Mouse (Mus musculus): Measurements from ENCODE around the gene Pck2. TPM values are rescaled to one million over a fixed set of nuclear protein-coding genes. Genes with fewer than 3 reads are reported as not detected.

Gene Pck2
- 43.4 and 44.0 TPM in 2 replicates for polyA plus RNA-seq (2014; fragmentation: Nextera tagmentation; extraction: Ambion mirVana)

DNA sequence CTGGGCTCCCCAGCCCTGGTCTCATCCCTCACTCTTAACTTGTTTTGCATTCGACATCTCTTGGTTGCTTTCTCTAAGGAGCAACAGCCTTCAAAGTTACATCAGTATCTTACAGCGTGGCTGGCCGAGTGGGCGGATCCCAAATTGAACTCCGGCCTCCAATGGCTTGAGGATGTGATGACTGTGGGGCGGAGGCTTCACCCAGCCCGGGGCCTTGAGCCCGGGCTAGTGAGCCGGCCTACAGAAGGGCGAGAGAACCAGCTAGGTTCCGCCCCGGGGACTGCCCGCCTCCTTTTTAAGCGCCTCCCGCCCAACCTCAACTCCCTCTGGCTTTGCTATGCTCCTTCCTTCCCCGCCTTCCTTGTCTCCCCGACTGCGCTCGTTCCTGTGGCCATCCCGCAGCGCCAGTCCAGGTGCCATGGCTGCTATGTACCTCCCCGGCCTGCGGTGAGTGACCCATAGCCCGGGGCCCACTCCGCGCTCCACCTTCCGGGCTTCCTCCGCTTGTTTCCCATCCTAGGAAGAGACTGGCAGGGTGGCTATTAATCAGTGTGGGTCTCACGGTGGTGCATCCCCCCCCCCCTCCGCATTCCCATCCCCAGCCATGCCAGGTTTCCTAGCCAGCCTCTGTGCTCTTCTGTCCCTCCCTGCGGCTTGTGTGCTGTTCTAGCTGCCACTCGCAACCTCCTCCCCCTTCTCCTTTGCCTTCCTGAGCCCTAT is at the start of gene Pck2:
Pck2 (plus strand) TSS at position 200 of the 720 bp plus-strand sequence.
- peak within 1 kb of the TSS; percentile 31 for H3K9ac ChIP-seq (replicated peaks; ENCODE audit: low read depth, low read length)
- ATAC-seq (ENCODE audit: insufficient number of reproducible peaks, insufficient read depth, low FRiP score, low read depth) = peak; percentile 94
- H3K27ac ChIP-seq (ENCODE audit: low read length) = peak within 1 kb of the TSS; percentile 75
- H3K27me3 ChIP-seq (ENCODE audit: control insufficient read depth, insufficient read depth, low read length) = no peaks in the 10 kb centered on the region
- WGBS = 2% methylated on average over 32 of the region's 32 CpGs
- no peaks in the 10 kb centered on the region for H3K9me3 ChIP-seq (ENCODE audit: control insufficient read depth, low read depth, low read length)
- peak within 1 kb of the TSS; percentile 47 for H3K4me3 ChIP-seq (ENCODE audit: low read depth, low read length)
- H3K4me1 ChIP-seq (ENCODE audit: control insufficient read depth, insufficient read depth, low read length) = peaks cover 9% of the 10 kb centered on the region
- peaks cover 21% of the 10 kb centered on the region for H3K36me3 ChIP-seq (ENCODE audit: control insufficient read depth, insufficient read depth, low read length)
- peak within 1 kb of the TSS; percentile 78 for H3K4me2 ChIP-seq (replicated peaks; ENCODE audit: low read depth, low read length)

DNA sequence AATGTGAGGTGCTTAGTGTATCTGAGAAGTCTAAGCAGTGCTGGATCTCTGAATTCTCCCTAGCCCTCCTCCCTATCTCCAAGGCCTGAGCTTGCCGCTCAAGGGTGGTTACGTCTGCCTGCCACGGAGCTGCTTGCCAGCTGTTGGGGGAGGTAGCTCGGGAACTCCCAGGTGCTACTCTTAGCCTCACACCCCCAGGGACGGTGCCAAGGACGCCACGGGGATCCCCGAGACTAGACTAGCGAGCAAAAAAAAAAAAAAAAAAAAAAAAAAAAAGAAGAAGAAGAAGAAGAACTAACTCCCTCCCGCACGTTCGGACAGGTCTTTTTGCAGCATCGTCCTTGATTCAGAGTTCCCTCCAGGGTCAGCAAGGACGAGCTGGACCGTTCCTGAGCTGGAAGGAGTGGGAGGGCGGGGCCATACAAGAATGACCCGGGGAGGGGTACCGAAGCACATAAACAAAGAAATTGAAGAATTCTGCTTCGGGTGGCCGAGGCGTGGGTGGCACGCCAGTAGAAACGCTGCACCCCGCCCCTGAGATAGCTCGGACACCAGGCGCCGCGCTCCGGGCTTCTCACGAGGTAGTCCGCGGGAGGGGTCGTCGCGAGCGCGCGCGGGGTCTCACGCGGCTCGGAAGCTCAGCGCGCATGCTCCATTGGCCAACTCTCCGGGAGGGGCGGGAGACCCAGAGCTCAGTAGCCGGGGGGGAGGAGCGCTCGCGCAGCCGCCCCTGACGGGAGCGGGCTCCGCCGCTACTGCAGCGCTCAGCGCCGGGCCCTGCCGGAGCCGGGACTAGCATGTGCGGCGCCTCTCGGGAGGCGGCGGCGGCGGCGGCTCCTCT is 49.5 kb upstream of the Pck2 start, which contains the start of gene Carmil3:
Carmil3 (plus strand) TSS at position 291 of the 841 bp plus-strand sequence.
- H3K27me3 ChIP-seq (ENCODE audit: control insufficient read depth, insufficient read depth, low read length) = no peaks in the 10 kb centered on the region
- H3K4me2 ChIP-seq (replicated peaks; ENCODE audit: low read depth, low read length) = peak within 1 kb of the TSS; percentile 98
- H3K9me3 ChIP-seq (ENCODE audit: control insufficient read depth, low read depth, low read length) = no peaks in the 10 kb centered on the region
- peak within 1 kb of the TSS; percentile 57 for H3K9ac ChIP-seq (replicated peaks; ENCODE audit: low read depth, low read length)
- peak; percentile 74 for ATAC-seq (ENCODE audit: insufficient number of reproducible peaks, insufficient read depth, low FRiP score, low read depth)
- H3K4me1 ChIP-seq (ENCODE audit: control insufficient read depth, insufficient read depth, low read length) = peaks cover 5% of the 10 kb centered on the region; the same call in 1 of the 2 replicates
- H3K4me3 ChIP-seq (ENCODE audit: low read depth, low read length) = peak within 1 kb of the TSS; percentile 62
- under 1% methylated on average over 53 of the region's 68 CpGs for WGBS
- H3K27ac ChIP-seq (ENCODE audit: low read length) = peak within 1 kb of the TSS; percentile 59
- peaks cover 10% of the 10 kb centered on the region; the same call in 1 of the 2 replicates for H3K36me3 ChIP-seq (ENCODE audit: control insufficient read depth, insufficient read depth, low read length)

DNA sequence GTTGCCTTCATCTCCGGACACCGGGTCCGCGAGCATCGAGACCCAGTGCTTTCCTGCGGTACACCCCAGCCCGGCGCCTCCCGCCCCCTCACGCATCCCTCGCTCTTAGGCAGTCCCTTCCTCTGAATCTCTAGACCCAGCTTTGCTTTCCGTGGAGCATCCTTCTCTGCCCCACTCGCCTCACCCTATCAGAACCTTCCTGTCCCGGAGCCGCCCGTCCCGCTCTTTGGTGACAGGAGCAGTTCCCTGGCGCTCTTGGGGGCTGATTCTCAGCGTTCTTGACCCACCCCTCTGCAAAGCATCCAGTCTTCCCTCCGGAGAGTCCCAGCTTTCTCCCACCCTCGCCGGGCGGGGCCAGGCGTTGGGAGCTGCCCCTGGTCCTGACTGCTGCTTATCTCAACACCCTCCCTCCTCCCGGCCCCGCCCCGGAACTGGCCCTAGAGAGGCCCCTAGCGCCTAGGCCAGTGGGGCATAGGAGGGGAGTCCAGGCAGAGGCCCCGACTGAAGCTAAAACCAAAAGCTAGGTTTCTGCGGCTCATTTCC is 48.7 kb upstream of the Pck2 start:
- H3K27ac ChIP-seq (ENCODE audit: low read length) = peak overlapping the region; percentile 59
- H3K27me3 ChIP-seq (ENCODE audit: control insufficient read depth, insufficient read depth, low read length) = no peaks in the 10 kb centered on the region
- no peaks in the 10 kb centered on the region for H3K9me3 ChIP-seq (ENCODE audit: control insufficient read depth, low read depth, low read length)
- ATAC-seq (ENCODE audit: insufficient number of reproducible peaks, insufficient read depth, low FRiP score, low read depth) = peak; percentile 81
- H3K4me2 ChIP-seq (replicated peaks; ENCODE audit: low read depth, low read length) = peak overlapping the region; percentile 98
- WGBS = 2% methylated on average over 30 of the region's 30 CpGs
- peak overlapping the region; percentile 57 for H3K9ac ChIP-seq (replicated peaks; ENCODE audit: low read depth, low read length)
- 0 out of 2 replicates have a peak, but pooled peaks cover 4% of the 10 kb centered on the region for H3K36me3 ChIP-seq (ENCODE audit: control insufficient read depth, insufficient read depth, low read length)
- H3K4me3 ChIP-seq (ENCODE audit: low read depth, low read length) = peak overlapping the region; percentile 62
- H3K4me1 ChIP-seq (ENCODE audit: control insufficient read depth, insufficient read depth, low read length) = peaks cover 5% of the 10 kb centered on the region; the same call in 1 of the 2 replicates

DNA sequence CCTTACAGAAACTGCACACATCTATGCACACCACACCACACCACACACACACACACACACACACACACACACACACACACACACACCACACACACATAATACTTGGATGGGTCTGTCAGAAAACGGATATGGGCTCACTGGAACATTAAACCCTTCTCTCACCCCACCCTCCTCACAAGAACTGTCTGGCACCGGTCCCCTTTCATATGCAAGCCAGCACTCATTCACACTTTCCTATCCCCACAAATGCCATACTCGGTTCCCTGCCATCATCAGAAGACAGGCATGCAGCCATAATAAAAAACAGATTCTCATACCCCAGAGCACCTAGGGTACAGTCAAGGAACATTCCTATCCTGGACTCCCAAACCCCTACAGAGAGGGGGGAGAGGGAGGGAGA is 48.0 kb upstream of the Pck2 start:
- Histone ChIP-seq H3K36me3 (ENCODE audit: control insufficient read depth, insufficient read depth, low read length) (0 out of 2 replicates have a peak, but pooled peaks cover 4% of the 10 kb centered on the region), H3K4me1 (ENCODE audit: control insufficient read depth, insufficient read depth, low read length) (peaks cover 5% of the 10 kb centered on the region; the same call in 1 of the 2 replicates), H3K9ac (replicated peaks; ENCODE audit: low read depth, low read length) (no peak overlapping the region), H3K4me2 (replicated peaks; ENCODE audit: low read depth, low read length) (peak overlapping the region; percentile 98; the same call in 1 of the 2 replicates), H3K4me3 (ENCODE audit: low read depth, low read length) (no peak overlapping the region), H3K9me3 (ENCODE audit: control insufficient read depth, low read depth, low read length) (no peaks in the 10 kb centered on the region), H3K27me3 (ENCODE audit: control insufficient read depth, insufficient read depth, low read length) (no peaks in the 10 kb centered on the region), H3K27ac (ENCODE audit: low read length) (no peak overlapping the region)
- ATAC-seq (ENCODE audit: insufficient number of reproducible peaks, insufficient read depth, low FRiP score, low read depth) = no peak
- WGBS = 41% methylated on average over 3 of the region's 3 CpGs

DNA sequence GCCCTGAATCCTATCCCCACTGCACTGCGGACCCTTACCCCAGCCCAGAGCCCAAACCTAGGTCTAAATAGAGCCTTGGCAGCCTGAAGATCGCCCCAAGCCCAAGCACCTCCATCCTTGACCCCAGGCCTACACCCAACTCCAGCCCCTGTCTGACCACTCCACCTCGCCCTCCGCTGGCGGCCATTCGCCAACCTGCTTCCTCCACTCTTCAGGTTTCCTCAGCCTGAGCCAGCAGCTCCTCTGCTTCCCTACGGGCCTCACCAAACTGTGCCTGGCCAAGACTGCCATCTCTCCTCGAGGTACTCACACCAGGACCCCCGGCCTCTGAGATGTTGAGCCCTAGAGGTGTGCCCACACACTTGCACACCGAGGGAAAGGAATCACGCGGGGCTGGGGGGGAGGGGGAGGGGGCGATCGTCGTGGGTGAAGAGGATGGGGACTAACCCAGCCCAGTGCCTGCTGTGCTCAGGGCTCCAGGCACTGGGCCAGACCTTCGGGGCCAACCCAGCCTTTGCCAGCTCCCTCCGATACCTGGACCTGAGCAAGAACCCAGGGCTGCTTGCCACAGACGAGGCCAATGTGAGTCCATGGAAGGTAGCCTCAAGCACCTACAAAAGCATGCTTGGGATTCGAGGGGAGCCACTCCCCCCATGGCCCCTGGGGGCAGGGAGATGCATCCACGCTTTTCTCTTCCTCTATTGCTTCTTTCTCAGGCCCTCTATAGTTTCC is 44.4 kb upstream of the Pck2 start:
- H3K36me3 ChIP-seq (ENCODE audit: control insufficient read depth, insufficient read depth, low read length) = no peaks in the 10 kb centered on the region
- peaks cover 5% of the 10 kb centered on the region; the same call in 1 of the 2 replicates for H3K4me1 ChIP-seq (ENCODE audit: control insufficient read depth, insufficient read depth, low read length)
- H3K27me3 ChIP-seq (ENCODE audit: control insufficient read depth, insufficient read depth, low read length) = no peaks in the 10 kb centered on the region
- no peak overlapping the region for H3K27ac ChIP-seq (ENCODE audit: low read length)
- WGBS = 72% methylated on average over 20 of the region's 20 CpGs
- no peak overlapping the region for H3K9ac ChIP-seq (replicated peaks; ENCODE audit: low read depth, low read length)
- H3K9me3 ChIP-seq (ENCODE audit: control insufficient read depth, low read depth, low read length) = no peaks in the 10 kb centered on the region
- no peak overlapping the region for H3K4me2 ChIP-seq (replicated peaks; ENCODE audit: low read depth, low read length)
- no peak for ATAC-seq (ENCODE audit: insufficient number of reproducible peaks, insufficient read depth, low FRiP score, low read depth)
- no peak overlapping the region for H3K4me3 ChIP-seq (ENCODE audit: low read depth, low read length)

DNA sequence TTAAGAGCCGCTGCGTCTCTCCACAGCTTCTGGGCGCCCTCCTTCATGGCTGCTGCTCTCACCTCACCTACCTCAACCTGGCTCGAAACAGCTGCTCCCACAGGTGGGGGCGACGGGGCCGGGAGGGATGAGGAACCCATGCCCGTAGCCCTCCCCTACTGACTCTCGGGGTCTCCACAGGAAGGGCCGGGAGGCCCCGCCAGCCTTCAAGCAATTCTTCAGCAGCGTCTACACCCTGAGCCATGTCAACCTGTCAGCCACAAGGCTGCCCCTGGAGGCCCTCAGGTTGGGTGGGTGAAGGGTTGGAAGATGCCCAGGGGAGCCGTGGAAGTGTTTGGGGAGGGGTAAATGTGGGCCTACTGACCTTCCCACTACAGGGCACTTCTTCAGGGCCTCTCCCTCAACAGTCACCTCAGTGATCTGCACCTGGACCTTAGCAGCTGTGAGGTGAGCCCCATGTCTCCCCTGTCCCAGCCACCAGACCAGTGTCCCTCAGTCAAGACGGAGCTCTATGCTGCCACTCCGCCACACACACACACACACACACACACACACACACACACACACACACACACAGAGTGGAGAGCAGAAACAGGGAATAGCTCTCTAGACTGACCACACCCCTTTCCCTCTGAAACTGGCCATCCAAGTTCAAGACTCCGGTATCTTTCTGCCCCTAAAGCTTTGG is 43.2 kb upstream of the Pck2 start:
- H3K4me1 ChIP-seq (ENCODE audit: control insufficient read depth, insufficient read depth, low read length) = peaks cover under 1% of the 10 kb centered on the region; the same call in 1 of the 2 replicates
- no peaks in the 10 kb centered on the region for H3K36me3 ChIP-seq (ENCODE audit: control insufficient read depth, insufficient read depth, low read length)
- WGBS = 63% methylated on average over 16 of the region's 16 CpGs
- H3K4me2 ChIP-seq (replicated peaks; ENCODE audit: low read depth, low read length) = no peak overlapping the region
- ATAC-seq (ENCODE audit: insufficient number of reproducible peaks, insufficient read depth, low FRiP score, low read depth) = peak; percentile 12; the same call in 1 of the 2 replicates
- no peaks in the 10 kb centered on the region for H3K9me3 ChIP-seq (ENCODE audit: control insufficient read depth, low read depth, low read length)
- H3K4me3 ChIP-seq (ENCODE audit: low read depth, low read length) = no peak overlapping the region
- H3K9ac ChIP-seq (replicated peaks; ENCODE audit: low read depth, low read length) = no peak overlapping the region
- no peak overlapping the region for H3K27ac ChIP-seq (ENCODE audit: low read length)
- no peaks in the 10 kb centered on the region for H3K27me3 ChIP-seq (ENCODE audit: control insufficient read depth, insufficient read depth, low read length)

DNA sequence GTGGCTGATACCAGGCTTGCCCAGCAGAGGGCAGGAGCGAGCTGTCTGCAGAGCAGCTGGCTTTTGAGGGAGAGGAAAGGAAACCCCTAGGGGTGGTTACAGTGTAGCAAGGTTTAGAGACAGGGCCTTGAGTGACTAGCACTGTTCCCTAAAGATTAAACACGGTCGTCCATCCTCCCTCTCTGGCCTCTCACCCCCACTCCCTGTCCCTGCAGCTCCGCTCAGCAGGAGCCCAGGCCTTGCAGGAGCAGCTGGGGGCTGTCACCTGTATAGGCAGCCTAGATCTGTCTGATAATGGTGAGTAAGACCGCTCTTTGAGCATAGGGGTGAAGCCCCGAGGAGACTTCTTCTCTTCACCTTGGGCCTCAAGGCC is 42.6 kb upstream of the Pck2 start:
- Histone ChIP-seq H3K27ac (ENCODE audit: low read length) (no peak overlapping the region), H3K9me3 (ENCODE audit: control insufficient read depth, low read depth, low read length) (no peaks in the 10 kb centered on the region), H3K4me1 (ENCODE audit: control insufficient read depth, insufficient read depth, low read length) (no peaks in the 10 kb centered on the region), H3K9ac (replicated peaks; ENCODE audit: low read depth, low read length) (no peak overlapping the region), H3K4me2 (replicated peaks; ENCODE audit: low read depth, low read length) (no peak overlapping the region), H3K4me3 (ENCODE audit: low read depth, low read length) (no peak overlapping the region), H3K36me3 (ENCODE audit: control insufficient read depth, insufficient read depth, low read length) (no peaks in the 10 kb centered on the region), H3K27me3 (ENCODE audit: control insufficient read depth, insufficient read depth, low read length) (no peaks in the 10 kb centered on the region)
- 16% methylated on average over 6 of the region's 6 CpGs for WGBS
- peak; percentile 70 for ATAC-seq (ENCODE audit: insufficient number of reproducible peaks, insufficient read depth, low FRiP score, low read depth)
